Mouse (Mus musculus) G1E (cell line): ENCODE data around the gene Apba1. TPM values are rescaled to one million over a fixed set of nuclear protein-coding genes. Genes with fewer than 3 reads are reported as not detected.

Source experiments
- ATAC-seq: 2 replicates; pipeline ENCODE4 v1.8.0; 2016; ENCODE audit warnings: mild to moderate bottlenecking; ENCODE audit not compliant: insufficient number of reproducible peaks, poor library complexity, low FRiP score, severe bottlenecking; ENCODE audit errors: extremely low read depth
- DNase-seq: peaks from one replicate; pipeline ENCODE4 v3.0.0; 2012; ENCODE audit warnings: low spot score
- H3K27me3 ChIP-seq: 2 replicates; pipeline ENCODE4 v1.6.1; 2012; ENCODE audit warnings: mild to moderate bottlenecking, low read length, inconsistent platforms; ENCODE audit not compliant: insufficient read depth
- H3K36me3 ChIP-seq: replicated peaks from 2 replicates; pipeline ENCODE3; 2012; ENCODE audit warnings: mild to moderate bottlenecking, inconsistent platforms
- H3K4me1 ChIP-seq: 2 replicates; pipeline ENCODE4 v1.6.1; 2012; ENCODE audit warnings: low read depth, low read length, inconsistent platforms, mixed read lengths; ENCODE audit not compliant: insufficient read depth
- H3K4me3 ChIP-seq: 2 replicates; pipeline ENCODE4 v1.5.1; 2012; ENCODE audit warnings: low read depth, mild to moderate bottlenecking, inconsistent platforms, low read length, moderate library complexity, mixed read lengths
- H3K9me3 ChIP-seq: replicated peaks from 2 replicates; pipeline ENCODE4 v1.6.1; 2012; ENCODE audit warnings: inconsistent platforms
- CTCF ChIP-seq: IDR thresholded peaks from 2 replicates; pipeline ENCODE4 v1.5.1; 2012; ENCODE audit warnings: low read depth, low read length, inconsistent platforms, mixed read lengths
- GATA1 ChIP-seq: IDR thresholded peaks from 2 replicates; pipeline ENCODE4 v1.6.1; 2012; ENCODE audit warnings: borderline replicate concordance, low read length, inconsistent platforms, mixed read lengths
- GATA2 ChIP-seq: IDR thresholded peaks from 2 replicates; pipeline ENCODE4 v1.6.1; 2012; ENCODE audit warnings: low read depth, low read length, inconsistent platforms, borderline replicate concordance
- POLR2AphosphoS5 ChIP-seq: IDR thresholded peaks from 2 replicates; pipeline ENCODE4 v1.6.1; 2012; ENCODE audit warnings: low read depth, low read length, inconsistent platforms; ENCODE audit not compliant: insufficient replicate concordance
- TAL1 ChIP-seq: conservative IDR thresholded peaks from 2 replicates; pipeline ENCODE4 v1.6.1; 2012; ENCODE audit warnings: low read depth, low read length, inconsistent platforms, mixed read lengths
- polyA plus RNA-seq: library from polyadenylated mRNA; stranded (reverse); fragments of >175 nt; gene quantifications from 2 replicates; pipeline ENCODE4 v1.2.3, GENCODE M21; 2012
- total RNA-seq, 2 experiments: library from RNA; stranded (forward) in 1 of 2; stranded (reverse) in 1 of 2; fragments of 200-1000 nt in 1 of 2; fragments of >200 nt in 1 of 2; fragmentation: Nextera tagmentation in 1 of 2; gene quantifications; 2 replicates each; pipeline ENCODE4 v1.2.3; 2014 to 2017

The Apba1 gene
- total and polyA plus RNA-seq, 3 experiments = 0.16 TPM; not detected in 2

- H3K4me1 ChIP-seq = no peaks in the 10 kb centered on the region
- no peak for DNase-seq
- H3K9me3 ChIP-seq = no peaks in the 10 kb centered on the region
- H3K36me3 ChIP-seq = no peaks in the 10 kb centered on the region
- H3K4me3 ChIP-seq = no peak overlapping the region
- no peaks in the 10 kb centered on the region; the same call in 1 of the 2 replicates for H3K27me3 ChIP-seq
- TF ChIP-seq POLR2AphosphoS5 (no peak), CTCF (no peak), GATA1 (no peak), TAL1 (no peak), GATA2 (no peak)
- no peak for ATAC-seq
Observed at GRCm38 (mm10) chr19:23833685-23834682, 75.3 kb downstream of the Apba1 start.

DNA sequence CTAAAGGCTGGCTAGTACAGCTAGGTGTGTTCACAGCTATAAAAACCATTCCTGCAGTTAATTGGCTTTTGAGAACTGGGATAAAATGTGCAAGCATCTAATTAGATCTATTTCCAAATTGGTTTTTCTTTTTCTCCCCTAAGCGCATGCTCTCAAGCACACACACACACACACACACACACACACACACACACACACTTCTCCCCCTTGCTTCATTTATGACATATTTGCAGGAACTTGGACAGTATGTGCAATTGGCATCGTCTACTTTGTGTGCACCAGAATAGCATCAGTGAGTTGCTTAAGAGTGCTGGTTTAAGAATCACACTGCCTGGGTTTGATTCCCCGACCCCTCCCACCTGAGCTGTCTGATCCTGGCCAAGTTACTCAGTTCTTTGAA is 76.0 kb downstream of the Apba1 start:
- no peak for DNase-seq
- Histone ChIP-seq H3K27me3 (no peaks in the 10 kb centered on the region; the same call in 1 of the 2 replicates), H3K4me3 (no peak overlapping the region), H3K4me1 (no peaks in the 10 kb centered on the region), H3K36me3 (no peaks in the 10 kb centered on the region), H3K9me3 (no peaks in the 10 kb centered on the region)
- ATAC-seq = no peak
- TF ChIP-seq TAL1 (no peak), GATA2 (no peak), CTCF (no peak), GATA1 (no peak), POLR2AphosphoS5 (no peak)

- DNase-seq (no peak), ATAC-seq (no peak)
- H3K36me3 ChIP-seq = no peaks in the 10 kb centered on the region
- no peak for TF ChIP-seq TAL1
- TF ChIP-seq POLR2AphosphoS5 = no peak
- no peak for TF ChIP-seq GATA1
- TF ChIP-seq CTCF = no peak
- TF ChIP-seq GATA2 = no peak
- no peaks in the 10 kb centered on the region for H3K4me1 ChIP-seq
- no peak overlapping the region for H3K4me3 ChIP-seq
- peaks cover 4% of the 10 kb centered on the region for H3K9me3 ChIP-seq
- no peaks in the 10 kb centered on the region for H3K27me3 ChIP-seq
Observed at GRCm38 (mm10) chr19:23855832-23856231, 97.1 kb downstream of the Apba1 start.

- no peak overlapping the region for H3K4me3 ChIP-seq
- no peak for ATAC-seq
Observed at GRCm38 (mm10) chr19:23858091-23858490, 99.4 kb downstream of the Apba1 start.

DNA sequence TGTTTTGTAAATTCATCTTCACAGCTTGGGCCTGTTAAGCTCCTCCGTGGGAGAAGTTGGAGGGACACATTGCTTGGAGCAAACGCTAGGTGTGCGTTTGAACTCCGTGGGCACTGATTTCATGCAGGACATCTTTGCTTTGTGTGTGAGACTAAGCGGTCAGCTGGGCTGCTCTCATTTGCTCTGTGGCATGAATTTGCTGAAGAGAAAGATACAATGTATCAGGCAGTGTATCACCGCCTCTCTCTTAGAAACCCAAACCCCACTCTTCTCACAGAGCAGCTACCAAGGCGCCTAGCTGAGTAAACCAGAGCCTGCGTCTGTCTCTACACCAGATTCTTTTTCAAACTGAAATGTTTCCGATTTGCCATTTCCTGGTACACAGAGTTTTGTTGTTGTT is 100.1 kb downstream of the Apba1 start:
- no peaks in the 10 kb centered on the region for H3K36me3 ChIP-seq
- no peaks in the 10 kb centered on the region for H3K4me1 ChIP-seq
- TF ChIP-seq CTCF (no peak), TAL1 (no peak)
- no peak for ATAC-seq
- no peaks in the 10 kb centered on the region for H3K27me3 ChIP-seq
- H3K4me3 ChIP-seq = no peak overlapping the region
- H3K9me3 ChIP-seq = peaks cover 4% of the 10 kb centered on the region
- no peak for DNase-seq

More at GRCm38 (mm10) chr19:23858091-23858490, 99.4 kb downstream of the Apba1 start:
- Histone ChIP-seq H3K9me3 (peaks cover 4% of the 10 kb centered on the region), H3K27me3 (no peaks in the 10 kb centered on the region), H3K4me1 (no peaks in the 10 kb centered on the region), H3K36me3 (no peaks in the 10 kb centered on the region)
- DNase-seq = no peak
- TF ChIP-seq POLR2AphosphoS5 (no peak), CTCF (0 out of 2 replicates have a peak, but pooled peaks have one; percentile 5)

GRCm38 (mm10) chr19:23860151-23860820 is 101.6 kb downstream of the Apba1 start:
- Histone ChIP-seq H3K4me1 (no peaks in the 10 kb centered on the region), H3K4me3 (no peak overlapping the region), H3K9me3 (peaks cover 4% of the 10 kb centered on the region), H3K27me3 (no peaks in the 10 kb centered on the region), H3K36me3 (no peaks in the 10 kb centered on the region)
- 0 out of 2 replicates have a peak, but pooled peaks have one; percentile 32 for TF ChIP-seq CTCF
- no peak for TF ChIP-seq GATA1
- DNase-seq (peak; percentile 4), ATAC-seq (no peak)
